Mouse (Mus musculus) embryo, embryonic 9.5 days (tissue): Measurements from ENCODE around the gene Bmpr1b.

Source experiments
- DNase-seq: peaks from one replicate; pipeline ENCODE4 v3.0.0-alpha.2; 2017; ENCODE audit errors: extremely low spot score

Gene Bmpr1b

DNA sequence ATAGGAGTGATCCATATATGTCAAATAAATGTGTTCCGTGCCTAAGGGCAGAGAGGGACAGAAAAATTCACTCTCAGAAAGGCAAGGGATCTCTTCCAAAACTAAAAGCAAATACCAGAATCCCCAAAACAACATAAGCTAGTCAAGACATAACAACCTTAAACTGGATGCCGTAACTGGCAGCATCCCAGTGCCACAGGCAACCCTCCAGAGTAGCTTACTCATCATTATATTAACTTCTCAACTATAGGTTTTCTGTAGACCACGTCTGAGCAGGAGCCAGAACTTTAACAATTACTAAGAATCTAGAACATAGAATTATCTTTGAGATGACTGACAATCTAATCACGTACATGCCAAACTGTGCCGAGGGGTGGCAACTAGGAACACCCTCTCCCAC, 128.9 kb downstream of the Bmpr1b start:
- no peak for DNase-seq

DNA sequence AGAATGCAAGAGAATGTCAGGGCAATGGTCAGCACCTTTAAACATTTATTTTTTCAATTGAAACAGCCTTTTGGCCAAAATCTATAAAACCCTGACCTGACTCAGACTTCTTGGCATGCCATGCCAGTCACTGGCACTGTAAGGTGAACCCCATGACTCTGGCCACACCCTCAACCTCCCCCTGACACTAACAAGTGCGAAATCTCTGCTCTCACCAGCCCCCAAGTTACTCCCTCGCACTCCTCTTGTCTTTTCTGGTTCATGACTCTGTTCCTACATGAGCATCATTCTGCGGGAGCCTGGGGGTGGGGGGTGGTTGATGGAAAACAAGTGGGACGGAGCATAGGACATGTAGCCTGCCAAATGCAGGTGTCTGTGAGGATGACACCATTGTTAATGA, 135.1 kb downstream of the Bmpr1b start:
- no peak for DNase-seq

DNA sequence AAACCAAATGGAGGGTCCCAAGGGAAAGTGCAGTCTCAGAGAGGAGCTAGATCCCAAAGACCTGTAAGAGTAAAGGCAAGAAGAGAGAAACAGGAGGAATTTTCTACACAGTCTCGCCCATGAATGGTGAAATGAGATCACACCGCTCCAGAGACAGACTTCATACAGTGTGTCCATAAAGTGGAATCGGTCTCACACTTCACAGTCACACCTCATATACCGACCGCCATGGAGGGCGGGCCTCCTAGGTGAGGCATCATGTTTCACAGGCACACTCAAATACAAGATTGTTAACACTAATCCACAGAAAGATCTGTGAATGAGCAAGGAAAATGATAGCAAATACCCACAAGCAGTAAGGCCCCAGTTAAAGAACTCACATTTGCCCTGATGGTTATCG, 149.5 kb downstream of the Bmpr1b start:
- DNase-seq: no peak

DNA sequence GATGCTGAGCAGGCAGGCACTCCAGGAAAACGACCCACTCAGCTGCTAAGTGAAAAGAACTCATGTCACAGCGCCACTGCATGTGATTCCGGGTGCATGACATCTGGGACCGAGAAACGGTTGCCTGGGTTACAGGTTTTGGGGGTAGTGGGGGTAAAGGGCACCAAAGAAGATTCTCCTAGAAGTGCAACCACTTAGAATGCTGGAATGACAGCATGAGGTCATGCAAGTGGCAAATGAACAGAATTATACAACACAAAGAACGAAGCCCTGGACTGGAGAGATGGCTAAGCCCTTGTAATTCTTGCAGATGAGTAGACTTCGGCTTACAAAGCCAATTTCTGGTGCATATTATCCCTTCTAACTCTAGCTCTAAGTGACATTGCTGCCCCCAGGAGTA, 184.7 kb downstream of the Bmpr1b start:
- DNase-seq: peak; percentile 11

DNA sequence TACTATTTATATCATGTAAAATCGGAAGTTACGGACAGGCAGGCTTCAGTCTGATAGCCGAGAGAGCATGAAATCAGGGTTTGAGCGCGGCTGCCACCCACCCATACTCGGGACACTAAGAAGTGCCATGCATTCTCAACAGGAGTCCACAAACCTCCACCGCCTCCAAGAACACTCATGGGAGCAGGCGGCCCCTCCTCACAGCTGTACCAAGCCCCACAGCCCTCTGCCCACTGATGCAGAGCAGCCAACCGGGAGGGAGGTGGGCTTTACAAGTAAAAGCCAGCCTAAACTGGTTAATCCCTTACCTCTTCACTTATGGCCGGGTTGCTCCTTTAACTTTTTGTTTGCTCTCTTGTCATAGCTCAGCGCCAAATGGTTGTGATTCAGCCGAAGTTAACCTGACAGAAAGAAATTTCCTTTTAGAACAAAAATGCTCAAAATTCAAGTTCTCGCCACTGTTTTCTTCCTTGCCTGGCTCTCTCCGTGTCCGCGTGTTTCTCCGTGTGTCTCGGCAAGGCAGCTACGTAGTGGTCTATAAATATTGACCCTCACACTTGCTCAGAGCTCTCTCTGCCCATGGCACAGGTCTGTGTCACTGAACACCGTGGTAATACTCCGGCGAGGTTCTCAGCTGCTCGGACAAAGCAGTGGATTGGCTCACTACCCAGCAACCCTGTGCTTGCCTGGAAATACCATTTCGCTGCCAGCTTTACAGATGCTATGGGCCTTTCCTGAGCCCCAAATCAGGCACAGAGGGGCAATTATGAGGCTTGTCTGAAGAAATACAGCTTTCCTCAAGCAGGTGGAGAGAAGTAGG, 187.4 kb downstream of the Bmpr1b start:
- no peak for DNase-seq

DNA sequence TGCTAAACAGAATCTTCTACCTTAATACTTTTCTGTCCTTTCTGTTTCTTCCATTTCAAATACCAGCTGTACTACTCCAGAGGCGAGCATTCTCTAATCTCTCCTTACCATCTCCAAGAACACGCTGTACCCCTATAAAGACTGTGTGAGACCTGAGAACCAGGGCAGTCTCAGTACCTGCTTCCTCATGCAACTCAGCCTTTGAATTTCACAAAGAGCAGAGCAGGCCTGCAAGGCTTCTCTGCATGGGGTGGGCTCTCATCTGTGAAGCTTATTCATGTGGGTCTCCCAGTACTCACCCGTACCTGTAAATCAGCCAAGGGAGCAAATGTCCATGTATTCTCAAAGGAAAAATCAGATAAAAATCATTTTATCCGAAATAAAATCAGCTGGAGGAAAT, 203.0 kb downstream of the Bmpr1b start:
- no peak for DNase-seq

DNA sequence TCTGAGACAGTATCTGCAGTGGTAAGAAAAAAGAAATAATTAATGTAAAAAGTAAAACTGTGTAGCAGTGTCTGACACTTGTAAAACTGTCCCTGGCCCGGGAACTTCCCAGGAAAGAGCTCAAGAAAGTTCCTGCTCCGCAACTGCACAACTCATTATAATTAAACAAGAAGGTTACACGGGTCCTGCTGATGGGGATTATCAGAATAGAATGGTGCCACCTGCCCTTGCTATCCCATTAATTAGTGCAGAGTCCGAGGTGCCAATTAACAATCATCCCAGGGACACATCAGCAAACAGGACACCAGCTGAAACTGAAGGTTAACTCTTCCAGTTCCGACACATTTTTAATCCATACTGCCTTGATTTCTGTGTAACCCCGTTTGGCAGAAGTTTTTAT, 216.3 kb downstream of the Bmpr1b start:
- DNase-seq: no peak

DNA sequence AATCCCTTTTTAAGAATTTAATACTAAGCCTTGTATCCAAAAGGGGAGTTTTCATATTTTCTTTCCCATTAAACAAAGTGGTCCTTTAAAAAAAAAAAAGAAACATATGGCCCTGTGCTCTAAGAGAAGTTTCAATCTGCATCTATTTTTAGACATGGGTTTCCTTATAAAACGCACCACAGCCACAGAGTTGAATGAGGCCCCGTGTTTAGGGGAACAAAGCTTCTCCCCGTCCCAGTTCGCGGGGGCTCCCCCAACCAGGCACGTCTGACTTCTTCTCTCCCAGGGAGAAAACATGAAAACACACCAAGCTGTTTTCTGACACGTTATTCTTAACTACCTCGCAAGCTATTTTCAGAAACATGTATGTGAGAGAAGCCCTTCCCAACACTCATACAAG, 218.6 kb downstream of the Bmpr1b start:
- DNase-seq: no peak

DNA sequence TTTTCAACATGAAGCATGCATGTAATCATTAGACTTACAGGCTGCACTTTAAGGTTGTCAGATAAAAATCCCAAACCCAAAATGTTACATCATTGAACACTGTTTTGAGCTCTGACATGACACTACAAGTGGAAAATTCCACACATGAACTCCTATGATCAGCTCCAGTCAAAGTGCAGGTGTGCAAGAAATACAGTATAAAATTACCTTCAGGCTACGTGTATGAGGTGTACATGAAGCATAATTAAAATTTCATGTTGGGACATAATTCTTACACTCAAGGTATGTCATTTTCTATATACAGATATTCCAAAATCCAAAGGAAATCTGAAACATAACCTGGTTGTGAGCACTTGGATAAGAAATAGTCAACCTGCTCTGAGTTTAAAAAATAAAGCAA, 220.7 kb downstream of the Bmpr1b start:
- DNase-seq: no peak

DNA sequence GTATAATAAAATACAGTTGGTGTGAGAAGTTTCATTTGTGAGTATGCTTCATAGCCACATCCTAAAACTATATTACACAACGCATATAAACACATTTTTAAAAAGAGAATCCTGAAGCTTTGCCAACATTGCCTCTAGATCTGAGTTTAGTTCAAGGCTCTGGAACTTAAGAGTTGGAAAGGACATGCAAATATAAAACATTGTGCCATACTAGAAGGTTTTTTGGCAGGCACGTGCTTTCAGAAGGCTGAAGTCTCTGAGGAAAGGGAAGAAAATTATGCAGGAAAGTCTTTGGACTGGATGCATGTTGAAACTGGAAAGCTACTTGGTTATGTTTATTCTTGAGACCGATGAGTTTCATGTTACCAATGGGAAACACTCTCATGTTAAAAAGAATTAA, 221.1 kb downstream of the Bmpr1b start:
- no peak for DNase-seq

DNA sequence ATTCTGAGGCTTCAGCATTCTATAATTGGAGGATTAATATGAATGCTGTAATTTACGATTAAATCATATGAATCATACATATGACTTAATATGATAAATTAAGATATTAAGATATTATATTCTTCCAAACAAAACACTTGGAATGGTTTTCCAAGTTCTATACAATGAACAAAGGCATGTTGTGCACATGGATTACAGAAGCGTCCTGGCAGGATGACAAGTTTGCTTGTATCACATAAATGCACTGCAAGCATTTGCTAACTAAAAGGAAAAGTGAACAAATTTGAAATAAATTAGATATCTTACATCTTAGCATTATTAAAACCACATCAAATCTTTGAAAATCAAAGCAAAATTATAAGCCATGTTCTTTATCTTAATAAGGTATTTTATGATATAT, 222.4 kb downstream of the Bmpr1b start:
- DNase-seq: no peak

DNA sequence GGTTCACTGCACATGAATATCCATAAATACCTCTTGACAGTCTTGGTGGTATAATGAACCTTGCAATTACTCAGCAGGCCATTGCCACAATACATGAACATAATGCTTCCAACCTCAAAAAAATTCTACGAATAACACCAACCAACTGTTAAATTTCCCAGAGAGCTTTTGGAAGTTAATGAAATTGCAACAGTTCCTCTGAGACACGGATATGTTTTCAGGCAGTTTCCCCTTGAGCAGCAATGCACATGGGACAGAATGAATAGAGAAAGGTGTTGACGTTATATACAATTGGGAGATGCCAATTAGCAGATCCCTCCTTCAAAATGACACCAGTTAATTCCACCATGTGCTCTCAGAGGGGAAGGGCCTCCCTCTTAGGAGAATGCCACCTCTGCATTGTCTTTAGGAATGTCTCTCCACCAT, 225.9 kb downstream of the Bmpr1b start:
- no peak for DNase-seq

DNA sequence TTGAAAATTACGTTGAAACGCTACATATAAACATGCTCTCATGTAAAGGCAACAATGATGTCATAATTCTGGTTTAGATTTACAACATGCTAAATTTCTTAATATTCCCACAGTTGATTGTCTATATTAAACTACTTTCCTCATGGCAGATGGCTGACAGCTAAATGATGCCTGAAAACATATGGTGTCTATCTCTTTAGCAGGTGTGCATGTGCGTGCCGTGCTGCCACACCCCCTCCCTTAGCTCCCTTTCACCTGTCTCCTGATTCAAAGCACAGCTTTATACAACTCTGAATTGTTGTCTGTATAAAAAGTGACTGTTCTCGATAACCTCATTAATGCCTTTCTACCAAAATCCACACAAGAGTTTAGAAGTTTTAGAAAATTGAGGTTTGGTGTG, 229.0 kb downstream of the Bmpr1b start:
- DNase-seq: no peak

DNA sequence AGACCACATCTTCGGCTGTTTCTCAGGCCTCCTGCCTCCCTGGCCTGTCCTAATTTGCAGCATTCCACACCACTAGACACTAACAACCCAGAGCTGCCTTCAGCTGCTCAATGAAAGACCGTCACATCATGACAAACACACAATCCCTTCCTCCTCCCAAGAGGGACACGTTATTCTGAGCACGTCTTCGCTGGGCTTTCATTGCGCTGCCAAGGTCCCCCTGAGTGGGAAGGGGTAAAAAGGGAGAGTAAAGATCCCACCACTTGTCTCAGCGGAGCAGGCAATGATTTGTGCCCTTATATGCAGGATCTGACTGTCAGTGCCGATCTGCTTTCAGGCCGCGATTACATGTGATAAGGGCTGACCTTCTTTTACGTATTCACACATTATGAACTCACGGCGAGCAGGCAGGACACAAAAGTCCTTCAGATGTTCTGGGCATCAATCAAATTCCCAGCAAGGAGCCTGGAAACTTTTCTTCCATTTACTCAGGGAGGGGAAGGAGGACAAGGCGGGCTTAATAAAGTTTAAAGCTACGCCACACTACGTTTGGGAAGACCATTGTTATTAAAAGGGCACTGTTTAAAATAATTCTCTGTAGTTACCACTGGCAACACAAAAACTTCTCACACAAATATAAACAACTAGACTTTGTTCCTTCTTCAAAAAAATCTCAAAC, 232.5 kb downstream of the Bmpr1b start:
- peak; percentile 63 for DNase-seq

DNA sequence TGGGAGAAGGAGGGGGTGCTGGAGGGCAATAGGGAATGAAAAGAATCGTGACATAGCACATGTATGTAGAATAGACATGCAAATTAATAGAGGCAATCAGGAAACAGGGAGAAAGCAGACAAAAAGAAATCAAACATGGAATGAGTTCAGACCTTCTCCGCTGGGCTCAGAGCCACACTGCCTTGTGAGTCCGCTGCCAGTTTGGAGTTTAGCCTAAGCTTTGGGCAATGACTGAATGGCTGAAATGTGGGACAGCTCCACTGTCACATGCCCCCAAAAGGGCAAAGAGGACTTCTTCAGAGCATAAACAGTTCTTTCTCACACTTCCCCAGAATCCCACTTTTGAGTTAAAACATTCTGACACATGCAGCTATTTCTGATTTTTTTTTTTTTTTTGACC, 236.3 kb downstream of the Bmpr1b start:
- no peak for DNase-seq

DNA sequence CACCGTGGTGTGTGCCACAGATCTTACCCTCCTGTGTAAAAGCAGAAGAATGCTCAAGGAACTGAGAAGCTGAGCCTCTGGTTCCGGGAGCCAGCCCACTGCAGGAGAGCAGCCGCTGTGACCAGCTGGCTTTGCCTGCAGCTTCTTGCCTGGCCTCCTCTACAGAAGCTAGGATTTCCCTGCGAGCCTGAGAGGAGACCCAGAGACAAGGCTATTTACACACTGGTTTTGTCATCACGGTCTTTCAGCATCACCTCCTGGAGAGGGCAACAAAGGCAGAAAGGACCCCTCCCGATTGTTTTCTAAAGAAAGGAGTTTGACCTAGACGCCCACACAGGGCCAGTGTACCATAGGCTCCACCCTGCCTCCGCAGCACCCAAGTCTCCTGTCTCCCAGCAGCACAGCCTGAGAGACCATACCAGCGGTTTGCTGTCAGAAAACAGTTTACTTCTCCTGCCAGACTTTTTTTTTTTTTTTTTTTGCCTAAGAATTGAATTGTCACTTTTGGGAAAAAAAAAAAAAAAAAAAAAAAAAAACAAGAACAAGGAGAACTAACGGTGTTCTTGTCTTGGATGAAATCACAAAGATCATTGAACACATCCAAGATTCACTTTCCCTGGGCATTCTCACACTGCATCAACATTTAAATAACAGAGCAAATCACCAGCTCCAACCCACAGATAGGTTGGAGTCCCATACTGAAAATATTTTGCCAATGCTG, 237.7 kb downstream of the Bmpr1b start:
- peak; percentile 68 for DNase-seq

DNA sequence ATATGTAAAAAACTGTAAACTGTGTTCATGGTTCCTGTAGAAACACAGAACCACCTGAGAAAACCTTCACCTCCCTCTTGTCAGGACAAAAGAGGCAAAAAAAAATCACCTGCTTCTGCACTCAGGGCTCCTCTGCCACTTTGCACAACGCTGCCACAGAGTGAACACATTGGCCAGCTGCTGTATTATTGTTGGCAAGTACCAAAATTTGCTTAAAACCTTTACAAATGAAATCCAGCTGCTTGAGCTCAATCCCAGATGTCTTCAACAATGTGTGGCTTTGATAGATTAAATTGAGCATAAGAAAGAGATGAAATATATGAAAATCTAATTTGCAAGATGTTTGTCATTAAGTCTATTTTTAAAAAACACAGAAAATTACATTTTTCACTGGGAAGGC, 245.8 kb downstream of the Bmpr1b start:
- no peak for DNase-seq

DNA sequence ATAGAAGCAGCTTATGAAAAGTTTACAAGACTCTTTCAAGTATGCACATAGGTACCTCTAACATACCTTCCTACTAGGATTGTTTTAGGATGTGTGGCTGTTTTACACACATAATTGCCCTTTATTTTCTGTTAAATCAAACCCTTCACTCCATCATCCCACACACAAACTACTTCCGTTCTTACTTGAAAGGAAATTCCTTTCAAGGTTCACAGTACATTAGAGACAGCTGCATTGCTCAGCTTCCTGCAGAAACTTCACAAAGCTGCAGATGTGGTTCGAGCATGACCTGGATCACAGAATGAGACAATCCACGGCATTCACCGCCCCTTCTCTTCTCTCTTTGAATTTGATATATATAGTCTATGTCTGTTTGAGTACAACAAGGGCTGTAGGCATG, 248.1 kb downstream of the Bmpr1b start:
- DNase-seq: no peak

DNA sequence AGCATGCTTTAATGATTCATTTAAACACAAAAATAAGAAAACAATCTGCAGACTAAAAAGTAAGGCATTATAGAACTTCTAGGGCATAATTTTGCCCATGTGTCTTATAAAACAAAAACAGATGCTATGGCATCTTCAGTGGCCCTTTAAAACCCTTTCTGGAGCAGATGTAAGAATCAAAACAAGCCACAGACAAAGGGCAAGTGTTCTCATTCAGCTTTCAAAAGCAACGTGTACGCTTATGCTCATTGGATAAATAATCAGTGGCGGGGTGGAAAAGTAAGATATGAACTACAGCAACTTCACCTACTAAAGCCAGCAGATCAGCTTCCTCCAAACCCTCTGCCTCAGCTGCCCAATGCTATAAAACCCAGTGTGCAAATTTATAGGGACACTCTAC, 249.6 kb downstream of the Bmpr1b start:
- DNase-seq: no peak

DNA sequence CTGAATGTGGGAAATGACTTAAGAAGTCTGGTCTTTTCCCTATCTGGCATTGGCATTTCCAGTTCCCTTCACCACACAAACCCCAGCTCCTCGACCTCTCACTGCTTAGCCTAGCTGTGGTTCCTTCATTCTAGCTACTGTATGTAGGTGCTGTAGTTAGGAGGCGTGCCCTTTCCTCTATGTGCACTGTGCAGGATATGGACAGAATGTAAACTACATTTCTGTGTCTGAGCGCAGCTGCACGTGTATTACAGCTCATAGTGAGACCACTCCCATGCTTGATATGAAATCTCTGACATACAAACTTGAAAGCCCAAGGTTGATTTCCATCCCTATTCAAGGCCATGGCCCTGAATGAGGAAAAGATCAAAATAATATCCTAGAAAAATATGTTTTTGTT, 252.1 kb downstream of the Bmpr1b start:
- no peak for DNase-seq

DNA sequence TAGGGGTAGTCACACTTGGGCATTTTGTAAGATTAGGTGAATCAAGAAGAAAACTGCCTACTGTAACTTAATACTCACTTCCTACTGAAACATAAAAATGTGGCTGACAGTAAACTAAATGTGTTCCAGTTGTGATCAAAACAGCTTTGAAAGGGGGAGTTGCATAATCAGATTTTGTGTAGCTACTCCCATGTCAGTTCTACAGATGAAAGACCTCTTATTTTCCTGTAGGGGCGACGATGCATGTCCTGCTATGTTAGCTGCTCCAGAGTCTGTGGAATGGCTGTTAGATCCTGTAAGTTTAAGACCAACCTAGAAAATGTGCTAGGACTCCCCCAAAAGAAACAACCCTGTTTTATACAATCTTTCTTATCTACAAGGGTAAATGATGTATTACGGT, 253.2 kb downstream of the Bmpr1b start:
- DNase-seq: no peak

DNA sequence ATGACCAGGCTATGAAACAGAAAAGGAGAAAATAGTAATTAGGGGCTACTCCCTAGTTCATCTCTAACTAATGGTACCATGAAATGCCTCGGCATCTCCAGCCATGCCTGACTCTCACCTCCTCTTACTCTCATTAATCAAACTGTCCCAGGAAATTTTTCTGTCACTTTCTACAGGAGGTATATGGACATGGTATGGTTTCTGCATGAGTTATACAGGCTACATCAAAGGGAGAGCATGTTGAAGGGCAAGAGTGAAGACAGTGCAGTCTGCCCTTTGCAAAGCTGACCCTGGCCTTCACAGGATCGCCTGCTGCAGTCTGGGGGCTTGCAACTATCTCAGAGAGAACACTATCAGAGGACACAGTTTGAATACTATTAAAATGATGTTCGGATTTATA, 254.6 kb downstream of the Bmpr1b start:
- DNase-seq: no peak

DNA sequence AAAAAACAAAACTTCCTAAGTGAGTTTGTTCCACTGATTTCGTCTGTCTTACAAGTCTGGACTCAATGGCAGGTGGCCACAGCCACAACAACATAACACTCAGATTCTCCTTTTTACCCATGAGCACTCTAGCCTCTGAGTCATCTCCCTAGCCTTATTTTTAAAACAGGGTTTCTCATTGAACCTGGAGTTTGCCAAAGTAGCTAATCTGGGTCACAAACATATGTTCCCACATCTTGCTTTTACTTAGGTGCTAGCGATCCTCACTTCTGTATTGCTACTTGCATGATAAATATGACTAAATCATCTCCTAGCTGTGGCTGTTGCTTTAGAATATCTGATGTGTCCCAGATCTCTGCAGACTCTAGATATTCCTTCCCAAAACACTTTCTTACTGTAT, 260.1 kb downstream of the Bmpr1b start:
- DNase-seq: no peak
